Mouse (Mus musculus) C2C12 (cell line): Measurements from ENCODE around the gene Gm3250.

Experiments
- CEBPB ChIP-seq: IDR thresholded peaks from one replicate; pipeline ENCODE4 v1.6.1; 2011; ENCODE audit warnings: low read depth, mild to moderate bottlenecking, control low read depth, moderate library complexity
- CTCF ChIP-seq: IDR thresholded peaks from one replicate; pipeline ENCODE4 v1.5.1; 2011; ENCODE audit not compliant: control insufficient read depth, insufficient read depth, insufficient read length
- FOSL1 ChIP-seq: IDR thresholded peaks from one replicate; pipeline ENCODE4 v1.8.0; 2011; ENCODE audit warnings: mild to moderate bottlenecking, low read length; ENCODE audit not compliant: poor library complexity, insufficient read depth, severe bottlenecking
- MAX ChIP-seq: IDR thresholded peaks from one replicate; pipeline ENCODE4 v1.6.1; 2011; ENCODE audit warnings: mild to moderate bottlenecking, control low read depth
- MYOD1 ChIP-seq: IDR thresholded peaks from one replicate; pipeline ENCODE4 v1.6.1; 2011; ENCODE audit warnings: low read depth; ENCODE audit not compliant: control insufficient read depth, insufficient read length
- MYOG ChIP-seq: IDR thresholded peaks from one replicate; pipeline ENCODE4 v1.6.1; 2011; ENCODE audit not compliant: control insufficient read depth, insufficient read length; ENCODE audit errors: extremely low read depth
- USF1 ChIP-seq: IDR thresholded peaks from one replicate; pipeline ENCODE4 v1.6.1; 2011; ENCODE audit warnings: low read depth, mild to moderate bottlenecking, control low read depth, moderate library complexity

- no peak for TF ChIP-seq MYOD1
- TF ChIP-seq MYOG: no peak
- TF ChIP-seq CTCF: no peak
- TF ChIP-seq MAX: no peak
- no peak for TF ChIP-seq USF1
- TF ChIP-seq CEBPB: no peak
- TF ChIP-seq FOSL1: no peak
Measured at GRCm38 (mm10) chr10:77788621-77789020, 6.3 kb upstream of the Gm3250 start.
